Mouse (Mus musculus) stomach, postnatal 0 days (tissue): ENCODE measurements around the gene Gm49361.

Source experiments
- CTCF ChIP-seq: IDR thresholded peaks from 2 replicates; pipeline ENCODE4 v1.5.1; 2016; ENCODE audit warnings: antibody characterized with exemption, low read depth, mild to moderate bottlenecking, moderate library complexity
- EP300 ChIP-seq: optimal IDR thresholded peaks from 2 replicates; pipeline ENCODE3; 2016; ENCODE audit warnings: antibody characterized with exemption

DNA sequence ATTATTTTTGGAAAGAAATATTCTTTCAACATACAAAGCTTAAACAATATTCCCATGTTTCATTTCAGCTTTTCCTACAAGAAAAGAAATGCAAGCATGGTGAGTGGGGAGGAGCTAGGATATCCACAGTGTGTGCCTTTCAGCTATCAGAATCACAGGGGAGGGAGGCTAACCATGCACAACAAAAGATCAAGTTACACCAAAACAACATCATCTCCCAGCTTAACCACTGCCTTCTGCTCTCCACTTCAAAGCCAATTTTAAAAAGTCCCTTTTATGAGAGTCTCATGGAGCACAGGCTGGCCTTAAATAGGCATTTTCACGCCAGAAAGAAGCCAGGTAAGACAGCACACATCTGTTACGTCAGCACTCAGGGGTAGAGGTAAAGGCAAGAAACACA, 134.9 kb downstream of the Gm49361 start:
- TF ChIP-seq CTCF (no peak), EP300 (no peak)
